Mouse (Mus musculus) MEL (cell line): ENCODE results near the gene Iqsec3.

Experiments
- CHD1 ChIP-seq: IDR thresholded peaks from 2 replicates; pipeline ENCODE4 v1.6.1; 2012; ENCODE audit warnings: low read depth, mild to moderate bottlenecking, inconsistent platforms, low read length, improper control_type of control experiment
- CTCF ChIP-seq, 3 experiments: IDR thresholded peaks in 2 of 3; conservative IDR thresholded peaks in 1 of 3; 2 replicates each; pipeline ENCODE4 v1.5.1; 2011 to 2012; ENCODE audit warnings: low read length in 3 of 3, low read depth in 2 of 3, mild to moderate bottlenecking in 2 of 3, improper control_type of control experiment in 1 of 3, inconsistent platforms in 1 of 3, mixed read lengths in 1 of 3, moderate library complexity in 1 of 3; ENCODE audit not compliant: control insufficient read depth in 1 of 3, insufficient read depth in 1 of 3, poor library complexity in 1 of 3, severe bottlenecking in 1 of 3
- ELF1 ChIP-seq: IDR thresholded peaks from 2 replicates; pipeline ENCODE4 v1.6.1; 2014; ENCODE audit warnings: low read depth, mild to moderate bottlenecking, inconsistent platforms, low read length, improper control_type of control experiment, moderate library complexity
- EP300 ChIP-seq, 2 experiments: IDR thresholded peaks; 2 replicates each; pipeline ENCODE4 v1.6.1; 2011; ENCODE audit warnings: improper control_type of control experiment in 2 of 2, low read length in 2 of 2, low read depth in 1 of 2, mild to moderate bottlenecking in 1 of 2
- ETS1 ChIP-seq: IDR thresholded peaks from 2 replicates; pipeline ENCODE4 v1.6.1; 2012; ENCODE audit warnings: low read depth, mild to moderate bottlenecking, inconsistent platforms, low read length, improper control_type of control experiment, moderate library complexity
- GATA1 ChIP-seq: IDR thresholded peaks from 2 replicates; pipeline ENCODE4 v1.6.1; 2011; ENCODE audit warnings: low read depth, low read length, improper control_type of control experiment
- HCFC1 ChIP-seq: IDR thresholded peaks from 2 replicates; pipeline ENCODE4 v1.6.1; 2012; ENCODE audit warnings: low read depth, mild to moderate bottlenecking, inconsistent platforms, low read length, improper control_type of control experiment, moderate library complexity
- MAZ ChIP-seq: IDR thresholded peaks from 2 replicates; pipeline ENCODE4 v1.6.1; 2012; ENCODE audit warnings: low read depth, mild to moderate bottlenecking, inconsistent platforms, low read length, improper control_type of control experiment
- MEF2A ChIP-seq: IDR thresholded peaks from 2 replicates; pipeline ENCODE4 v1.6.1; 2014; ENCODE audit warnings: low read depth, mild to moderate bottlenecking, inconsistent platforms, low read length, improper control_type of control experiment; ENCODE audit not compliant: poor library complexity, insufficient replicate concordance, severe bottlenecking; ENCODE audit errors: extremely low read depth
- MYB ChIP-seq: IDR thresholded peaks from 2 replicates; pipeline ENCODE4 v1.6.1; 2011; ENCODE audit warnings: mild to moderate bottlenecking, low read depth, low read length, improper control_type of control experiment
- POLR2A ChIP-seq, 2 experiments: IDR thresholded peaks; 2 replicates each; pipeline ENCODE4 v1.6.1; 2011 to 2012; ENCODE audit warnings: low read length in 2 of 2, mild to moderate bottlenecking in 2 of 2, control low read depth in 1 of 2, improper control_type of control experiment in 1 of 2, low read depth in 1 of 2, moderate library complexity in 1 of 2; ENCODE audit not compliant: control insufficient read depth in 1 of 2, insufficient read depth in 1 of 2, poor library complexity in 1 of 2
- SMC3 ChIP-seq: IDR thresholded peaks from 2 replicates; pipeline ENCODE4 v1.6.1; 2011; ENCODE audit warnings: low read depth, low read length, improper control_type of control experiment
- TBP ChIP-seq: IDR thresholded peaks from 2 replicates; pipeline ENCODE4 v1.8.0; 2011; ENCODE audit warnings: low read depth, low read length, improper control_type of control experiment

GRCm38 (mm10) chr6:121367099-121367498 lies 106.4 kb downstream of the Iqsec3 start:
- TF ChIP-seq CTCF (IDR thresholded peaks at IDR 0.05 in 2 of 3, conservative IDR thresholded peaks at IDR 0.05 in 1 of 3; ENCODE audit: control insufficient read depth in 1 of 3, insufficient read depth in 1 of 3, low read depth in 2 of 3, low read length in 3 of 3, poor library complexity in 1 of 3, severe bottlenecking in 1 of 3): no peak
- TF ChIP-seq ETS1: no peak
- no peak for TF ChIP-seq HCFC1
- TF ChIP-seq POLR2A (IDR thresholded peaks at IDR 0.05; ENCODE audit: control insufficient read depth in 1 of 2, insufficient read depth in 1 of 2, low read depth in 1 of 2, low read length in 2 of 2, poor library complexity in 1 of 2): no peak
- no peak for TF ChIP-seq MYB
- no peak for TF ChIP-seq SMC3
- TF ChIP-seq MAZ: no peak
- no peak for TF ChIP-seq EP300 (IDR thresholded peaks at IDR 0.05; ENCODE audit: low read depth in 1 of 2, low read length in 2 of 2)
- TF ChIP-seq MEF2A: no peak
- no peak for TF ChIP-seq CHD1
- no peak for TF ChIP-seq TBP
- TF ChIP-seq GATA1: no peak
- TF ChIP-seq ELF1: no peak
